Mouse (Mus musculus) stomach, postnatal 0 days (tissue): ENCODE measurements at regions not wholly inside any gene's neighbourhood (a gene's known extent, or its start where the extent isn't known, plus 50 kb on each side); places are given as distances from the start of the nearest gene placed in this dataset.

Experiments used
- ATAC-seq: fragments of 200-750 bp; cut with Nextera tagmentation; 2 replicates; pipeline ENCODE4 v1.8.0; 2017; ENCODE audit not compliant: low FRiP score, low TSS enrichment
- DNase-seq: peaks from one replicate; pipeline ENCODE4 v3.0.0-alpha.2; 2016; ENCODE audit warnings: low spot score
- H3K27ac ChIP-seq: fragments of 300-500 bp; sonication (generic); replicated peaks from 2 replicates; pipeline ENCODE4 v1.5.1; 2014; ENCODE audit warnings: mild to moderate bottlenecking, control low read depth
- H3K27me3 ChIP-seq: fragments of 300-500 bp; sonication (generic); 2 replicates; pipeline ENCODE4 v1.6.1; 2014; ENCODE audit warnings: low read length; ENCODE audit not compliant: control insufficient read depth, insufficient read depth
- H3K36me3 ChIP-seq: fragments of 300-500 bp; sonication (generic); 2 replicates; pipeline ENCODE4 v1.6.1; 2014; ENCODE audit warnings: low read length, mixed read lengths; ENCODE audit not compliant: control insufficient read depth, insufficient read depth
- H3K4me1 ChIP-seq: fragments of 300-500 bp; sonication (generic); replicated peaks from 2 replicates; pipeline ENCODE4 v1.6.1; 2014; ENCODE audit warnings: antibody characterized with exemption; ENCODE audit not compliant: control insufficient read depth, insufficient read depth
- H3K4me2 ChIP-seq: fragments of 300-500 bp; sonication (generic); replicated peaks from 2 replicates; pipeline ENCODE4 v1.6.1; 2014; ENCODE audit warnings: low read depth, mild to moderate bottlenecking, control low read depth, moderate library complexity
- H3K4me3 ChIP-seq: fragments of 300-500 bp; sonication (generic); 2 replicates; pipeline ENCODE4 v1.5.1; 2014; ENCODE audit warnings: low read depth, low read length, control low read depth
- H3K9ac ChIP-seq: fragments of 300-500 bp; sonication (generic); 2 replicates; pipeline ENCODE4 v1.6.1; 2014; ENCODE audit warnings: mild to moderate bottlenecking, low read length, control low read depth, mixed read lengths
- H3K9me3 ChIP-seq: fragments of 300-500 bp; sonication (generic); 2 replicates; pipeline ENCODE4 v1.6.1; 2016; ENCODE audit warnings: low read length; ENCODE audit not compliant: control insufficient read depth
- CTCF ChIP-seq: IDR thresholded peaks from 2 replicates; pipeline ENCODE4 v1.5.1; 2016; ENCODE audit warnings: antibody characterized with exemption, low read depth, mild to moderate bottlenecking, moderate library complexity
- EP300 ChIP-seq: optimal IDR thresholded peaks from 2 replicates; pipeline ENCODE3; 2016; ENCODE audit warnings: antibody characterized with exemption
- WGBS: fragments of 180-500 bp; shearing (Covaris S2); extraction: QIAGEN DNeasy Blood & Tissue Kit; methylation state at CpG from one replicate; pipeline ENCODE4 v1.1.7; 2014; 5-methylcytosine and 5-hydroxymethylcytosine counted together

DNA sequence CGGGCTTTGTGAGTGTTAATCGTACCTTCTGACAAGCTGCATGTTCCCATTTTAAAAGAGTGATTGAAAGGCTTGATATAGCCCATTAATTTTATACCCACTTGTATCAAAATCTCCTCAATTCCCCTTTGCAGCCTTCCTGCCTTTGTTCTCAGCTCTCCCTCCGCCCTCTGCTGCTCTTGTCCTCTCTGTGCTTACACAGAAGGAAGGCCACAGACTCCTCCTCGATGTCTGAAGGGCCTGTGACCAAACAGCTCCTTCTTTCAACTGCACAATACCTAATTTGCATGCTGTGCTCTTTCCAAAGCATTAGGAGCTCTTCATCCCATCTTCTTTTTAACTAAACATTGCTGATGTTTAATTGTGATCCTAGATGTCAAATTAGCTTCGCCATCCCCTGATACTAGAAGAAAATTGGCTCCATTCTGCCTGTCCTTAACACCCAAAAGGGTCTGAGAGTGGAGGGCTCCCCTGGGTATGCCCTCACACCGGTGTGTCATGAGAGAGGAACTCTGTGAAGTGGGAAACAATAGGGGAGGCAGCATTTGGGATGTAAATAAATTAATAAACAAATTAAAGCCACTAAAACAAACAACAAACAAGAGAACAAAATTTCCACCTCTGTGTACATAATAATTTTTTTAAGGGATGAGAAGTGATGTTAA is 90.8 kb upstream of the Ppargc1a start:
- Histone ChIP-seq H3K4me1 (no peaks in the 10 kb centered on the region), H3K27me3 (no peaks in the 10 kb centered on the region), H3K36me3 (no peaks in the 10 kb centered on the region), H3K9ac (no peak overlapping the region), H3K4me3 (no peak overlapping the region), H3K27ac (no peak overlapping the region), H3K4me2 (no peak overlapping the region), H3K9me3 (no peaks in the 10 kb centered on the region)
- DNase-seq, result no peak
- no peak for TF ChIP-seq CTCF
- TF ChIP-seq EP300, result no peak
- WGBS, result 62% methylated on average over 6 of the region's 6 CpGs
- ATAC-seq, result no peak

DNA sequence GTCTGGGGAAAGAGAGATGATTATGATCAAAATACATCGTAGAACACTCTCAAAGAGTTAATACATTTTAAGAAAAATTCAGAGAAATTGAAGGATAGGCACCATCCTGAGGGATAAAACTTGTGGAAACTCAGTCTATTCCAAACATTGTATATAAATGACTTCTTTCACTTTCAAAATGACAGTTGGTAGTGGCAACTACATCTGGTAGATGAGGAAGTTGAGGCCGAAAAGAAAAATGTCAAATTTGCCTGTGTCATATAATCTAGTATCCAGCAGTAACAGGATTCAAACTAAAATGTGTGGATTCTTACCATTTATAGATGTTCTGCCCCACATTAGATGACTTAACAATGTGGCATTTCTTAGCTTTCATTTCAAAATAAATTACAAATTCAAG is 86.0 kb upstream of the Ppargc1a start:
- DNase-seq (no peak), ATAC-seq (no peak)
- H3K27ac ChIP-seq, result no peak overlapping the region
- no peak overlapping the region for H3K4me3 ChIP-seq
- H3K9ac ChIP-seq, result no peak overlapping the region
- TF ChIP-seq EP300 (no peak), CTCF (no peak)
- 87% methylated on average over 2 of the region's 2 CpGs for WGBS
- no peaks in the 10 kb centered on the region for H3K27me3 ChIP-seq
- no peaks in the 10 kb centered on the region for H3K9me3 ChIP-seq
- H3K4me1 ChIP-seq, result no peaks in the 10 kb centered on the region
- H3K36me3 ChIP-seq, result no peaks in the 10 kb centered on the region
- no peak overlapping the region for H3K4me2 ChIP-seq

DNA sequence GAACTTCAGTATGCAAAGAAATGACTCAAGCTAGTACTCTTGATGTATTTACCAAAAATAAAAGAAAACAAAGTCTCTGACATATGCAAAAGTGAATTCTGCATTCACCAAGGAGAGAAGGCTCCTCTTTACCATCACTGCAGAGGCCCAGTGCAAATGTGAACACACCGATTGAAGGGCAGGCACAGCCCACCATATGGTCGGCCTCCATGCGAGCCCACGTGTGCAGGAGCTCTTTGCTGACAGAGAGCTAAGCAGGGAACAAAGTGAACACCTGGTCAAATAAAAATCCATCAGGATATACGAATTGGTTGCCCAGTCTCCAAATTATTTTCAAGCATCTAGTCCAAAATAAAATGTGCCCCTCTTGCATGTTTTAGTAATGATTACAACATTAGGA is 56.9 kb upstream of the Ppargc1a start:
- ATAC-seq (no peak), DNase-seq (no peak)
- H3K27me3 ChIP-seq, result no peaks in the 10 kb centered on the region
- no peak overlapping the region for H3K9ac ChIP-seq
- H3K4me1 ChIP-seq, result no peaks in the 10 kb centered on the region
- no peak overlapping the region for H3K27ac ChIP-seq
- 42% methylated on average over 5 of the region's 5 CpGs for WGBS
- no peaks in the 10 kb centered on the region for H3K9me3 ChIP-seq
- TF ChIP-seq CTCF (no peak), EP300 (no peak)
- H3K36me3 ChIP-seq, result no peaks in the 10 kb centered on the region
- H3K4me2 ChIP-seq, result no peak overlapping the region
- no peak overlapping the region for H3K4me3 ChIP-seq
